Mouse (Mus musculus) thymus, postnatal 0 days (tissue): Measurements from ENCODE around the gene Actn1. TPM values are rescaled to one million over a fixed set of nuclear protein-coding genes. Genes with fewer than 3 reads are reported as not detected.
A peak's percentile ranks its signal among the peaks of the same experiment; 100 is the strongest.

Experiments
- DNase-seq: peaks from one replicate; pipeline ENCODE4 v3.0.0-alpha.2; 2015; ENCODE audit warnings: low spot score
- polyA plus RNA-seq: library from polyadenylated mRNA; unstranded; fragments of >200 nt; fragmentation: Nextera tagmentation; extraction: Ambion mirVana; gene quantifications from 2 replicates; pipeline ENCODE4 v1.2.1, GENCODE M21; 2015

The Actn1 gene
- polyA plus RNA-seq, 1 experiment from 2014 or later: 41.0 TPM

GRCm38 (mm10) chr12:80137246-80137645, 122.9 kb downstream of the Actn1 start:
- DNase-seq: no peak

- no peak for DNase-seq
These were observed 123.8 kb downstream of the Actn1 start for GRCm38 (mm10) chr12:80136264-80136930.

GRCm38 (mm10) chr12:80135173-80135572, 125.0 kb downstream of the Actn1 start:
- DNase-seq: no peak

- DNase-seq: peak; percentile 40
These were observed 127.1 kb downstream of the Actn1 start for GRCm38 (mm10) chr12:80133011-80133545.

- DNase-seq: peak; percentile 74
These were observed 127.7 kb downstream of the Actn1 start for GRCm38 (mm10) chr12:80132250-80133003.

GRCm38 (mm10) chr12:80131359-80132249, 128.6 kb downstream of the Actn1 start:
- DNase-seq: peak; percentile 41

GRCm38 (mm10) chr12:80130558-80131358, 129.4 kb downstream of the Actn1 start:
- DNase-seq: peak; percentile 54

- peak; percentile 37 for DNase-seq
These were observed 130.6 kb downstream of the Actn1 start for GRCm38 (mm10) chr12:80129531-80129930.

GRCm38 (mm10) chr12:80127191-80127762, 132.9 kb downstream of the Actn1 start:
- DNase-seq: no peak

GRCm38 (mm10) chr12:80125316-80125715, 134.9 kb downstream of the Actn1 start:
- no peak for DNase-seq

GRCm38 (mm10) chr12:80124756-80125155, 135.4 kb downstream of the Actn1 start:
- DNase-seq: no peak

- DNase-seq: no peak
These were observed 136.0 kb downstream of the Actn1 start for GRCm38 (mm10) chr12:80124211-80124610.

GRCm38 (mm10) chr12:80123227-80123803, 136.9 kb downstream of the Actn1 start:
- no peak for DNase-seq

- DNase-seq: no peak
These were observed 138.7 kb downstream of the Actn1 start for GRCm38 (mm10) chr12:80121438-80121837.

- DNase-seq: no peak
These were observed 141.6 kb downstream of the Actn1 start for GRCm38 (mm10) chr12:80118588-80118987.

Other genes starting within 250 kb of the Actn1 start
- 63.4 and 69.7 TPM in 2 replicates for gene Zfp36l1, start 147.4 kb downstream of the Actn1 start, polyA plus RNA-seq
- gene Dcaf5, start 176.2 kb upstream of the Actn1 start, polyA plus RNA-seq: 8.9 TPM in 2 replicates
- 18.3 and 19.1 TPM in 2 replicates for gene Exd2, start 202.7 kb upstream of the Actn1 start, polyA plus RNA-seq